Mouse (Mus musculus): ENCODE results near the gene Ttll12. TPM values are rescaled to one million over a fixed set of nuclear protein-coding genes. Genes with fewer than 3 reads are reported as not detected.

Gene Ttll12
- polyA plus RNA-seq (2015; fragmentation: Nextera tagmentation; extraction: Ambion mirVana) = 13.7 and 13.8 TPM in 2 replicates

DNA sequence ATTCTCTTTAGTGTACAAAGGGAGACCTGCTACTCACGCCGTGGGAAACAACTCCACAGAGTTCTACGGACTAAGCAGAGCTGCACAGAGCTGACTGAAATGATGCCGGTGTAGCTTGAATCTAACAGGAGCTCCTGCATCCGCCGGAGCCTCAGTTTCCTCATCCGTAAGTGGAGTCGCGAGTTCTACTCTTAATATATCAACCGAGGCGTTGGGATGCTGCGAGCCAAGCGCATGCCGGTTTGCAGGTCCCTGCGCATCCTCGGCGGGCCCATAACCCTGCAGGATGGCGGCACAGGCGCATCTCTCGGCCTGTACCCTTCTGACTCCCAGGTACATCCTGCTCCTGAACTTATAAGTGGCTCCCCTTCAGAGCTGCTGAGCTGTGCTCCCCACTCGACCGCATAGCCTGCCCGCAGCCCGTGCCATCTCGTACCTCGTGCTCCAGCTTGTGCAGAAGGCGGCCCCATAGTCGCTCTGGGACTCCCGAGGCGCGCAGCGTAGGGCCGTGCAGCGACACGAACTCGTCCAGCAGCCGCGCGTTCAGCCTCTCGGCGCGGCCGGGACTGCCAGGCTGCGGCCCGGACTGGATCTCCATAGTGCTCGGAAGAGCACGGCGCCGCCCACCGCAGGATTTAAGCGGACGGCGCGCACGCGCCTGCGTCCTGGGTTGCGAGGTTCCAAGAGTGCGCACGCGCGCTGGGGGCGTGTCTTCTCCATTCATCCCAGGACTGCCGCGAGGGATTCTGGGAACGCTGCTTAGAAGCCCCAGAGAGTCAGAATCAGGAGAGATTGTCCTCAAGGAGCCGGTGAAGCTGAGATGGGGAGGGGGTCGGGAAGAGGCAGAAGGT lies at the start of gene Ttll12:
TSS of gene Ttll12 (minus strand) at position 645 of the 851 bp plus-strand sequence.

DNA sequence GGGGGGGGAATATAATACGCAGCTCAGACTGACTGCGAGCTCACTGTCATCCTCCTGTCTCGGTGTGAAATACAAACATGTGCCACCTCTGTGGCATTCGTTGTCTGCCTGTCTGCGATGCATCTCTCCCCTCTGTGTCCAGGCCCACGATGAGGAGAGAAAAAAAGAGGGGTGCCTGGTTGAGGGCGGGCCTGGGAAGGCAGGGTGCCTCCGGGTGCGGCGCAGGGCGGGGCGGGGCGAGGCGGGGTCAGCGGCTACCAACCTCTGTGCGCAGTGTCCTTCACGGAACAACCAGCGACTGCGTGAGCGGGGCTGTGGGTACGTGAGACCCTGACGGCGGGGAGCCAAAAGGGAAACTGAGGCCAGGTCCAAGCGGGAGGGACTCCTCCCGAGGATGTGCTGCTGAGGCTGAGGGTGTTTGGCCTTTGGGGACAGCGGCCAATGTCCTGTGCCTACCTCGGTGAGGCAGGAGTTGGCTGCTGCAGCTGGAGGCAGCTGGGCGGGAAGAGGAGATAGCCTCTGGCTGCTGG lies 31.6 kb downstream of the Ttll12 start, which contains the start of the genes Tspo and Mcat:
TSS of gene Tspo (plus strand) at position 266 of the 530 bp plus-strand sequence.
TSS of gene Mcat (minus strand) at position 461 of the 530 bp plus-strand sequence.

DNA sequence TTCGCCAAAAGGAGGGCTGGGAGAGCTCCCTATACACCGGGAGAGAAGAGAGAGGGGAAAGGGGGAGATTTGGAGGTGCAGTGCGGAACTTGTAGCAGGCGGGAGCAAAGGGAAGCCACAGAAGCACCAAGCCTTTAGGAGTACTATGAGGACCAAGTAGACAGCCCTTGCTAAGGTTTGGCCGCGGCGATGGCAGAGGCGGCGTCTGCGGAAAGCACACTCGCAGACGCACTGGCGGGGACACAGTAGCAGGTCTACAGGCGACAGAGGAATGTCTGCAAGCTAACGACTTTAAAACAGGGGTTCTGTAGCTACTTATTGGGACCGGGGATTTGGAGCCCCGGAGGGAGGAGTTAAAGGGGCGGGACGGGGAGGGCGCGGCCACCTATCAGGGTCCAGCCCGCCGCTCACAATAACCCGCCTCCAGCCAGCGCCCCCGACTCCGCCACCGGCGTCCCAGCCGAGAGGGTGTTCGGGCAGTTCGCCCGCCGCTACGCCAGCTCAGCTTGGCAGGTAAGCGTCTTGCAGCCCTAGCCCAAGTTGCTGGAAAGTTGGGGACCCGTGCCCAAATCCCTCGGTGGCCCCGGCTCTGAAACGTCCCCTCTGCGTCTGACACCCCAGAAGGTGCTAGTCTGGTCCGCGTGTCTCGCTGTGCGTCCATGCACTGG lies 68.4 kb downstream of the Ttll12 start, which contains the start of gene Bik:
TSS of gene Bik (plus strand) at position 439 of the 668 bp plus-strand sequence.

Other genes starting within 250 kb of the Ttll12 start
- gene Arfgap3, start 244.9 kb downstream of the Ttll12 start, polyA plus RNA-seq (2015; fragmentation: Nextera tagmentation; extraction: Ambion mirVana) = 54.4 and 63.4 TPM in 2 replicates
- 48.7 and 55.0 TPM in 2 replicates for gene Pacsin2, start 130.6 kb downstream of the Ttll12 start, polyA plus RNA-seq (2015; fragmentation: Nextera tagmentation; extraction: Ambion mirVana)
- 14.0 and 17.3 TPM in 2 replicates for gene Ttll1, start 84.3 kb downstream of the Ttll12 start, polyA plus RNA-seq (2015; fragmentation: Nextera tagmentation; extraction: Ambion mirVana)
- 4.9 and 5.8 TPM in 2 replicates for gene Bik, start 68.3 kb downstream of the Ttll12 start, polyA plus RNA-seq (2015; fragmentation: Nextera tagmentation; extraction: Ambion mirVana)
- 226 and 300 TPM in 2 replicates for gene Tspo, start 31.6 kb downstream of the Ttll12 start, polyA plus RNA-seq (2015; fragmentation: Nextera tagmentation; extraction: Ambion mirVana)
- gene Mcat, start 31.4 kb downstream of the Ttll12 start, polyA plus RNA-seq (2015; fragmentation: Nextera tagmentation; extraction: Ambion mirVana) = 21.9 and 23.5 TPM in 2 replicates
- 3.7 and 4.0 TPM in 2 replicates for gene Scube1, start 129.9 kb upstream of the Ttll12 start, polyA plus RNA-seq (2015; fragmentation: Nextera tagmentation; extraction: Ambion mirVana)
- not detected in 2 replicates for gene Mpped1, start 184.3 kb upstream of the Ttll12 start, polyA plus RNA-seq (2015; fragmentation: Nextera tagmentation; extraction: Ambion mirVana)